Mouse (Mus musculus): ENCODE data around the gene Panx2. TPM values are rescaled to one million over a fixed set of nuclear protein-coding genes. Genes with fewer than 3 reads are reported as not detected.

Gene Panx2
- under 1 TPM; 0.13 to 0.15 TPM for total RNA-seq (2021)
- long read RNA-seq, experiment 1 = 0 reads
- long read RNA-seq, experiment 2 = 0 reads

DNA sequence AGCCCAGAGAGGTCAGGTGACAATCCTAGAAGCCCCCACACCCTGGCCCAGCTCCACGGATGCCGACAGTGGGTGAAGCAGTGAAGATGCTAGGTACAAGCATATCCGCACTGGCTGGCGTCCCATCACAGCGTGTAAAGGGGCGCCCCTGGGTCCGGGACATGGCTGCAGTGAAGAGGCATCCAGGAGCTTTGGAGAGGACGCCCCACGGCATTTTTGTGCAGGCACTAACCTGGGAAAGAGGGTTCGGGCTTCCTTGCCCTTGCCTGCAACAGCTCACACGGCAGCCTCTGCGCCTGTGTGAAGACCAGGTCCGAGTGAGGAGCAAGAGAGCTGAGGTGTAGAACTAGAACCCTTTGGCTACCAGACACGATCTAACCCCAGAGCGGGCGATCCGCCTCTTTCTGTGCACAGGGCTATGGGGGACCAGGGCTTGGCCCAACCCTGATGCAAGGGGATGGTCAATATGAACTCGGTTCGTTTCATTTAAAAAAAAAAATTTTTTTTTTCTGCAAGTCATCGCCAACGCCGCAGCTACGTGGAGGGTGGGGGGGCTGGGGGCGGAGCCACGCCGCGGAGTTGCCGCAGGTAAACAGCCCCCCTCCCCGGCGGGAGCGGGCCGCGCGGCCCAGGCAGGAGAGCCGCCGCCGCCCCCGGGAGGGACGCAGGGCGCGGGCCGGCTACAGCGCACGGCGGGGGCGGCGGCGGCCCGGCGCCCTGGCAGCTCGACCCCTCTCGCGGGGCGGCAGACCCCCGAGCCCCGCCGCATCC, at the start of gene Panx2:
Panx2 (plus strand) TSS at position 574 of the 771 bp plus-strand sequence.
- peak in 1 of 2 experiments; percentile 16 for DNase-seq (ENCODE audit: low spot score in 2 of 2)

GRCm38 (mm10) chr15:89016722-89017121, 42.8 kb upstream of the Panx2 start:
- DNase-seq (ENCODE audit: low spot score in 2 of 2) = no peak

DNA sequence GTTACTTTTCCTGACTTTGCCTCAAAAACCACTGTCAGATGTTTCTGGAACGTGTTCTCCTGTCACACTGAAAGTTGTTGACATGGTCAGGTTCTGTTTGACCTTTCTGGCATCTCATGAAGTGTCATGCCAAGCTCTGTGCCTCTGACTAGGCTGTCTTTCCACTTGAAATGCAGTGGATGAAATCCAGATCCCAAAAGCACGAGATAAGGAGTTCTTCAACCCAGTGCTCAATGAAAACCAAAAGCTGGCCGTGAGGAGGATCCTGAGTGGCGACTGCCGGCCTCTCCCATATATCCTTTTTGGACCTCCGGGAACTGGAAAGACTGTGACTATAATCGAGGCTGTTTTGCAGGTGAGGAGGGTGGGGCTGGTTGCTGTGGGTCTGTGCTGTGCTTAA, 39.4 kb upstream of the Panx2 start:
- DNase-seq (ENCODE audit: low spot score in 2 of 2) = no peak

DNA sequence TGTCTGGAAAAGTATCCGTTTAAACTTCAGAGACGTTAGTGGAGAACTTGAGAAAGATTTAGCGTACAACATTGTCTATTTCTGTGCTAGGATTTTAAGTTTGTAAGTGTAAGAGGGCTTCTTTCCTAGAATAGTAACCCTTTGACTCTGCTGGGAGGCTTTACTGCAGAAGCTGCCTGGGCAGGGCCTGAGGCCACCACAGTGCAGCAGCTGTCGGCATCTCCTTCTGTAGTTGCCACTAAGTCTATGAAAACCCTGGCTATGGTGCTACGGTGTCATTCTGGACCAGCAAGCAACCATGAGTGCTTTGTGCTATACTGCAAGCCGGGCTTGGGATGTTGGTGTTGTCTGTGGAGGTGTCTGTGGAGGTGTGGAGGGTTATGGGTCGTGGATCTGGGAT, 39.0 kb upstream of the Panx2 start:
- DNase-seq (ENCODE audit: low spot score in 2 of 2) = no peak

DNA sequence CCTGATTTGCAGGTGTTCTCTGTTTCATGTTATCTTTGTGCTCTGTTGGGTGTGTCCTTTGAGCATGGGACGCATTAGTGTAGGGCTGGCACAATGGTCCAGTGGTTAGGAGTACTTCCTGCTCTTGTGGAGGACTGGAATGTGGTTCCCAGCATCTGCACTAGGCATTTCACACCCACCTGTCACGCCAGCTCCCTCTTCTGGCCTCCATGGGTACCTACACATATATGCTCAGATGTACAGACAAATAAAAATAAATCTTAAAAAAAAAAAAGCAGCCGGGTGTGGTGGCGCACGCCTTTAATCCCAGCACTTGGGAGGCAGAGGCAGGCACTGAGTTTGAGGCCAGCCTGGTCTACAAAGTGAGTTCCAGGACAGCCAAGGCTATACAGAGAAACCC, 15.2 kb upstream of the Panx2 start:
- no peak for DNase-seq (ENCODE audit: low spot score in 2 of 2)

GRCm38 (mm10) chr15:89046356-89046755, 13.2 kb upstream of the Panx2 start:
- no peak for DNase-seq (ENCODE audit: low spot score in 2 of 2)

- no peak for DNase-seq (ENCODE audit: low spot score in 2 of 2)
Measured at GRCm38 (mm10) chr15:89054666-89055065, 4.9 kb upstream of the Panx2 start.

DNA sequence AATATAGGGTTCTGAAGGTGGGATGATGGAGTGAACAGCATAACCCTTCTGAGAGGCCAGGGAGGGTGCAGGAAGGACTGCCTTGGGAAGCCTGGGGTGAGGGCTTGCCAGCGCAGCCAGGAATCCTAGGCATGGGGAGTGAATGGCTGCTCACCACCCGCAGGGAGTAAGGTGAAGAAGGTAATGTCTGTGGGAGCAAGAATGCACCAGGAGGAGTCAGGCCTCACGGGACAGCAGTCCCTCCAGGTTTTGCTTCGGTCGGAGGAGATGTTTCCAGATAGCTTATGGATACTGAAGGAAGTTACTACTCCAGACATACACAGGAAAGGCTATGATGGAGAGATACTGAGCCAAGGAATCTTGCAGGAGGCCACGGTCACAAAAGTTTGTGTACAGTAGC, 798 bp upstream of the Panx2 start:
- DNase-seq (ENCODE audit: low spot score in 2 of 2) = no peak

- peak in 1 of 2 experiments; percentile 23 for DNase-seq (ENCODE audit: low spot score in 2 of 2)
Measured at GRCm38 (mm10) chr15:89060032-89060681, 623 bp downstream of the Panx2 start.

- peak in 1 of 2 experiments; percentile 10 for DNase-seq (ENCODE audit: low spot score in 2 of 2)
Measured at GRCm38 (mm10) chr15:89060811-89061460, 1.4 kb downstream of the Panx2 start.

DNA sequence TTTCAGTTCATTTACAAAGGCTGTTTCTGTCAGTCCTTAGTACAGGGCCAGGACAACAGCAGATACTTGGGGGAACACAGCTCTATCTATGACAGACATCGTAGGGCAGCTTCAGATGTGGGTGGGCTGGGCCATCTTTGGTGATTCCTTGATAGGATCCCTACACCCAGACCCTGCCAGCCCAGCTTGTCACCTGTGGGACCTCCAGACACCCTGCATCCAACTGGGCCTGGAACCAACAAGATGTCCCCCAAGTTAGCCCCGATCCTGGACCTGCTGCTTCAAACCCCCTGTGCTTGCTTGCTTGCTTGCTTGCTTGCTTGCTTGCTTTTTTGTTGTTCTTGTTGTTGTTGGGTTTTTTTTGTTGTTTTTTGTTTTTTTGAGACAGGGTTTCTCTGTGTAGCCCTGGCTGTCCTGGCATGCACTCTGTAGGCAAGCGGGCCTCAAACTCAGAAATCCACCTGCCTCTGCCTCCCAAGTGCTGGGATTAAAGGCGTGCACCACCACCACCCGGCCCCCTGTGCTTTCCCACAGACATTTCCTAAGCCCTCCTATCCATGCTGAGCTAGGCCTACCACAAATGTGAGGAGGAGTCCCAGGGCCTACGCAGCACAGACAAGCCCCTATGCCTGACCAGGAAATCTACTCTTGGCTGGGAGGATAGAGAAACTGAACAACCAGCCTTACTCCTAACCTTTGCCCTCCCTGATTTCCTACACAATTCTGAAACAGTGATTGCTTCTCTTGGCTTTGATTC, 2.4 kb downstream of the Panx2 start:
- peak in 1 of 2 experiments; percentile 13 for DNase-seq (ENCODE audit: low spot score in 2 of 2)

DNA sequence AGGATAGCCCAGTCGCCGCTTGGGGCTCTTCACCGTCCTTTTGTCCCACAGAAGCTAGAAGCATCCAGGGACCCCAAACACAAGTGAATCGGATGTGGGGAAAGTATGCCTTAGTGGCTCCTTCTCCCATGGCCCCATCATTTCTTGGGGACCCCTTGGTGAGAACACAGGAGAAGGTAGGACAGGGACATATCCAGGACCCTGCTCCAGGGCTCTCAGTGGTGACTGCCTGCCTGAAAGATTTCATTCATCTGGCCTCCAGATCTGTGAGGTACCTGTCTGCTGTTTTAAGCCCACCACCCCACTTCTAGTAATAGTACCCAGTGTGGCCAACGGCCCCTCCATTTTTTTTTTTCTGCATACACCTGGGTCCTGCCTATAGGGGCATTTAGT, 3.0 kb downstream of the Panx2 start:
- peak in 1 of 2 experiments; percentile 7 for DNase-seq (ENCODE audit: low spot score in 2 of 2)

DNA sequence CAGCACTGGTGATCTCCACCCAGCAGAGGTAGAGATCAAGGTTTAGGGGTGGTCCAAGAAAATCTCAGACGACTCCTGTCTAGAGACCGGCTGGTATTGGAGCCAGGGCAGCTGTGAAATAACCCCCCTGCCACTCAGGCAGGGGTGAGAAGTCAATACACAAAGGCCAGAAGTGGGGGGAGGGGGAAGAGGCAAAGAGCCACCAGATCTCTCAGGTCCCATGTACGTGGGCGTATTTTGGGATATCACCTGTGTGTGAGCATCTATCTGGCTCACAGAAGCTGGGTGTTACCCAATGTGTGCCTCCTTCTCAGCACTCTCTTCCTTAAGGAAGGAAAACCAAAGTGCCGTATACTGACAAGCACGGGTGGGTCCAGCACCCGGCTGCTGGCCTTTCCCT, 3.5 kb downstream of the Panx2 start:
- no peak for DNase-seq (ENCODE audit: low spot score in 2 of 2)

DNA sequence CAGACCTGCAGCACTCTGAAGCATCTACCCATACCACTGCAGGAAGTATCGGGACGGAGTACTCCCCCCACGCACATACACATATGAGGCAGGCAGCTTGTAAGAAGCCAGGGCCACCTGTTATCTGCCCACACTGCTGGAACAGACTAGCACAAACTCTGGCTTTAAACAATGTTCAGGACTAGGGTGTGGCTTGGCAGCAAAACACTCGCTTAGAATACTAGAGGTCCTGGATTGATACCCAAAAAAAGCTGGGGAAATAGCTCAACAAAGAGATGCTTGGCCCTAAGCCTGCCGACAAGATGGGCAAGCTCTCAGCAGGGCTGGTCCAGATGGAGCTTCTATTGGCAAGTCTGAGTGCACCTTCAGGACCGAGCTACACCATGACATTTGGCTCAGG, 4.0 kb downstream of the Panx2 start:
- no peak for DNase-seq (ENCODE audit: low spot score in 2 of 2)

GRCm38 (mm10) chr15:89064891-89065290, 5.4 kb downstream of the Panx2 start:
- peak in 1 of 2 experiments; percentile 13 for DNase-seq (ENCODE audit: low spot score in 2 of 2)

DNA sequence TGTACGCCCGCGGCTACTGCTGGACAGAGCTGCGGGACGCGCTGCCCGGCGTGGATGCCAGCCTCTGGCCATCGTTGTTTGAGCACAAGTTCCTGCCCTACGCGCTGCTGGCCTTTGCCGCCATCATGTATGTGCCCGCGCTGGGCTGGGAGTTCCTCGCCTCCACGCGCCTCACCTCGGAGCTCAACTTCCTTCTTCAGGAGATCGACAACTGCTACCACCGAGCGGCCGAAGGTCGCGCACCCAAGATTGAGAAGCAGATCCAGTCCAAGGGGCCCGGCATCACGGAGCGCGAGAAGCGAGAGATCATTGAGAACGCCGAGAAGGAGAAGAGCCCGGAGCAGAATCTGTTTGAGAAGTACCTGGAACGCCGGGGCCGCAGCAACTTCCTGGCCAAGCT, 8.1 kb downstream of the Panx2 start:
- no peak for DNase-seq (ENCODE audit: low spot score in 2 of 2)

- no peak for DNase-seq (ENCODE audit: low spot score in 2 of 2)
Measured at GRCm38 (mm10) chr15:89068226-89068625, 8.7 kb downstream of the Panx2 start.

DNA sequence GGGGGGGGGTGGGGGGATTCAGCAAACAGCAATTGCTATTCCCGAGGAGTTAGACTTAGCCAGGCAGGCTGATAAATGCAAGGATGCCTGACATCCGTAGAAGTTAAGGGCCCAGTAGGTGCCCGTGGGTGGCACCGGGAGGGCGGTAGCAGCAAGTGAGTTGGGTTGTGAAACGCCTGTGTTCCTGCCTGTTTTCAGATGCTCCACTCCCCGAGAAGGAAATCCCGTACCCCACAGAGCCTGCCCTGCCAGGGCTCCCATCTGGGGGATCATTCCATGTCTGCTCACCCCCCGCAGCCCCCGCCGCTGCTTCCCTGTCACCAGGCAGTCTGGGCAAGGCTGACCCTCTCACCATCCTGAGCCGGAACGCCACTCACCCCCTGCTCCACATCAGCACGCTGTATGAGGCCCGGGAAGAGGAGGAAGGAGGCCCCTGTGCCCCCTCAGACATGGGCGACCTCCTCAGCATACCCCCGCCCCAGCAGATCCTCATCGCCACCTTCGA, 9.9 kb downstream of the Panx2 start:
- DNase-seq (ENCODE audit: low spot score in 2 of 2) = no peak

DNA sequence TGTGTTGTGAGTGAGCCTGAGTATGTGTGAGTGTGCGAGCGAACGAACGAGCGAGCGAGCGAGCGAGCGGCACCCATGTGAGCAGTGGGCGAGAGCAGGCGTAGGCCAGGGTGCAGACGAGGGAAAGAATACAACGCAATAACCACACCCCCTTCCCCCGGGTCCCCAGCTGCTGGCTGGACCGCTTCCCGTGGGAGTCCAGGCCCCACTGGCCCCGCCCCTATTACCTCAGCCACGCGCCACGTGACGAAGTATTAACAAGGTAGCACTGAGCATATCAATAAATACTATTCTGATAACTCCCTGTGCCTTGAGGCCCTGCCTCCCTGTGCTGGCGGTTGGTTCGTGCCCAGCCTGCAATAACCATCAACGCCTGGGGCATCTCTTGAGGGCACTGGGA, 11.1 kb downstream of the Panx2 start:
- no peak for DNase-seq (ENCODE audit: low spot score in 2 of 2)

- DNase-seq (ENCODE audit: low spot score in 2 of 2) = no peak
Measured at GRCm38 (mm10) chr15:89073993-89074603, 14.6 kb downstream of the Panx2 start.

All from gastrocnemius, postnatal 4 days (tissue).